Mouse (Mus musculus): ENCODE data around the gene Ccnl1.
A peak's percentile ranks its signal among the peaks of the same experiment; 100 is the strongest.

The Ccnl1 gene

DNA sequence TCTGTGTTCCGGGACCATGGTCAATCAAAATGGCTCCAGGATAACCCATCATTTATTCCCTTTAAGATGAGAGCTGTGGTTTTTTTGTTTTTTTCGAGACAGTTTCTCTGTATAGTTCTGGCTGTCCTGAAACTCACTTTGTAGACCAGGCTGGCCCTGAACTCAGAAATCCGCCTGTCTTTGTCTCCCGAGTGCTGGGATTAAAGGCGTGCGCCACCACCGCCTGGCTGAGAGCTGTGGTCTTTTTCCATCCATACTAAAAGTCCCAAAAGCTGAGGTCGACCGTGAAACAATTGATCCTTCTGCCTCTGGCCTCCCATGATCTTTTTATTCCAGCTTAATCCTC is 764 bp upstream of the Ccnl1 start:
- DNase-seq = no peak

DNA sequence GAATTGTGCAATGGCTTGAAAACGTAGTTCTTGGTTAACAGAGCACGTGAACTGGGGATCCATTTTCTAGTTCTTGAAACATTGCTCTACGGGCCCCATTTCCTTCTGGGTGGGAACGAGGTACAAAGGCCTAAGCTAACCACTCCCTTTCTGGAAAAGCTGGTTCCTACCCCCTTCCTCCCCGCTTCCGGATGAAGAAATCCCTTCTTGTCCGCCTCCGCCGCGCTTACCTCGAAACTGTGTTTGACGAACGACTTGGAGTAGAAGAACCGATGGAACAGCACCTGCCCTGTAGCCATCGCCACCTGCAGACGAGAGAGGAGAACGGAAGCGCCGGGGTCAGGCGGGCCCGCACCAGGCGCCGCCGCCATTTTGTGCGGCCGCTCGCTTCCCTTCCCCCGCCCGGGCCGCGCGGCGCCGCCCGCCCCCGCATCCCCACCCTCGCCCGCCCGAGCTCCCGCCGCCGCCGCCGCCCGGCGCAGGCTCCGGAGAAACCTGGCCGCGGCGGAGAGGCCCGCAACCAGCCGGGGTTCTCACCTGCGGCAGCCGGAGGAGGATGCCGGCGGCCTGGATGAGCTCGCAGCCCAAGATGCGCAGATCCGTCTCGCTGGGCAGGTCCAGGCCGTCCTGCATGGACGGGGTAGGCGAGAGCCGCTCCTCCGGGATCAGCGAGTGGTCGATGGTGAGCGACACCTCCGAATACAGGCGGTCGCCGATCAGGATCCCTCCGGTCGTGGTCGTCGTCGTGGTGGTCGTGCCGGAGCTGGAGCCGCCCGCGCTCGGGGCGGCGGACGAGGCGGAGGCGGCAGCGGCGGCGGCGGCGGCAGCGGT is 563 bp downstream of the Ccnl1 start:
- peak; percentile 97 for DNase-seq

- peak; percentile 63 for DNase-seq
Measured at GRCm38 (mm10) chr3:65954499-65955391, 3.3 kb downstream of the Ccnl1 start.

DNA sequence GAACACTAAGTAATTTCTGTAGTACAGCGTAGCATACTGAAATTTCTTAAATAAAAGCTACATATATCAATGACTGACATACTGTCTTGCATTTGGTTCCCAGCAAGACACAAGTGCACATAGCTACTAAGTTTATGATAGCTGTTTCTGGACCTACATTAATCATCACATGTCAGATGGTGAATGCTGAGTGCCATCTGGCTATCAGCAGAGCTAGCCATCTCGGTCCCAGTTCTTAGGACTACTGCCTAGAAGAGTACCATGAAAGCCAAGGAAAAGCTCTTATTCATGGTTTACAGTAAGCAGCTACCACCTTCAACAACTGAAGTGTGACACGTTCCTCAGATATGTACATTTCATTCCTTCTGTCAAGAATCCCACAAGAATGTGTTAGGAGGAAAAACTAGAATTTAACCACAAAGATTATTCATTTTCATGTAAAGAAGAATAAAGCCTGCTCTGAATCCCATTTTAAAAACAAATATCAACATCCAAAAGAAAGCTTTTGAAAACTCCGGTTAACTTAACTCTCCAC is 7.2 kb downstream of the Ccnl1 start:
- peak; percentile 43 for DNase-seq

GRCm38 (mm10) chr3:65950304-65950703 is 7.7 kb downstream of the Ccnl1 start:
- no peak for DNase-seq

GRCm38 (mm10) chr3:65945277-65945932 is 12.6 kb downstream of the Ccnl1 start:
- DNase-seq = peak; percentile 56

- peak; percentile 62 for DNase-seq
Measured at GRCm38 (mm10) chr3:65944713-65945112, 13.3 kb downstream of the Ccnl1 start.

GRCm38 (mm10) chr3:65943453-65943852 is 14.6 kb downstream of the Ccnl1 start:
- DNase-seq = peak; percentile 74

GRCm38 (mm10) chr3:65941052-65941451 is 17.0 kb downstream of the Ccnl1 start:
- DNase-seq = peak; percentile 65

DNA sequence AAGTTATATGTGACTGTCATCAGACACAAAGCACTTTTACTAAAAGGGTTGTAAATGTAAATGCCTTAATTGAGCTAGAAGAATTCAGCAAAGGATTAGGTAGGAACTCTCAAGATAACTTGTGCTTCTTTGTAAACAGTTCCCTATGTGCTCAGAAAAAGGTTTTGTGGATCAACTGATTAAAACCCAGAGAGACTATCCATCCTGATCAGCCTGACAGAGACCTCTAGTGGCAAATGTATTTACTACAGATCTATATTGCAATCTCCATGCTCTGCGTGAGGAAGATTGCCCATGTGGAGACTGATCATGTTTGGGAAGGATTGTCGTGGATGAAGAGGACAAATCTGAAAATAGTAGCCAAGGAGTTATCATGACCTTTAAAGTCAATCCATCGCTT is 19.8 kb downstream of the Ccnl1 start:
- no peak for DNase-seq

DNA sequence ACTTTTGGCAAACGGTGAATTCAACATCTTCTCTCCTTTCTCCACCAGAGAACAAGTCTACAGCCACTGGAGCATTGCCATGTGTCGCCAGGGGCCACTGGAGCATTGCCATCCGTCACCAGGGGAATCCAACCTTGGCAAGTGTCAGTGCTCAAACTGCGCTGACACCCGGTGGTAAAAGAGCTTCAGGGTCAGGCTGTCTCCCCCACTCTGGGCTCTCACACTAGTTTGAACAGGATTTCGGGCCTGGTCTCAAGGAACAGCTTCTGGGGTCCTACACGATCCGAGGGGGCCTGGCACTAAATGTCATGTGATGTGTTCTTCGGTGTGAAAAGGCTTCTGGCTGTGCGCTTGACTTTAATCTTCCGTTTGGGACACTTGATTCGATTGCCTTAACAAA is 21.7 kb downstream of the Ccnl1 start:
- DNase-seq = peak; percentile 83

DNA sequence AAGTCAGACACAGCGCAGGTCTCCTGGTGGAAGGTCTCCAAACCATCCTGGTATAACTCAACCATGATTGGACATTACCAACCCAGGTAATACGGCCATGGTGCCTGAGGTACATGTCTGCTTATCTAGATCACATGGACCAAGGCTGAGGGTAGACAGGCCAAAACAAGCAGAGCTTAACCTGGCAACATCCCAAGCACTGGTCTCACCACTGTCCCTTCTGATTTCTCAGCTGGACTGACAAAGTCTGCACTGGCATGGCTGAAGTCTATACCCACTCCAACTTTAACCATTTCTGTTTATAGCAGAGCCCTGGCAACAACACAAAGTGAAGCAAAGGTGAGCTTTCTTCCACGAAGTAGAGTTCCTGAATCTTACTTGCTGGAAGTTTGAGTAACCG is 22.9 kb downstream of the Ccnl1 start:
- no peak for DNase-seq

GRCm38 (mm10) chr3:65933726-65934125 is 24.3 kb downstream of the Ccnl1 start:
- DNase-seq = no peak

- no peak for DNase-seq
Measured at GRCm38 (mm10) chr3:65931542-65931941, 26.5 kb downstream of the Ccnl1 start.

GRCm38 (mm10) chr3:65930636-65931035 is 27.4 kb downstream of the Ccnl1 start:
- DNase-seq = no peak

DNA sequence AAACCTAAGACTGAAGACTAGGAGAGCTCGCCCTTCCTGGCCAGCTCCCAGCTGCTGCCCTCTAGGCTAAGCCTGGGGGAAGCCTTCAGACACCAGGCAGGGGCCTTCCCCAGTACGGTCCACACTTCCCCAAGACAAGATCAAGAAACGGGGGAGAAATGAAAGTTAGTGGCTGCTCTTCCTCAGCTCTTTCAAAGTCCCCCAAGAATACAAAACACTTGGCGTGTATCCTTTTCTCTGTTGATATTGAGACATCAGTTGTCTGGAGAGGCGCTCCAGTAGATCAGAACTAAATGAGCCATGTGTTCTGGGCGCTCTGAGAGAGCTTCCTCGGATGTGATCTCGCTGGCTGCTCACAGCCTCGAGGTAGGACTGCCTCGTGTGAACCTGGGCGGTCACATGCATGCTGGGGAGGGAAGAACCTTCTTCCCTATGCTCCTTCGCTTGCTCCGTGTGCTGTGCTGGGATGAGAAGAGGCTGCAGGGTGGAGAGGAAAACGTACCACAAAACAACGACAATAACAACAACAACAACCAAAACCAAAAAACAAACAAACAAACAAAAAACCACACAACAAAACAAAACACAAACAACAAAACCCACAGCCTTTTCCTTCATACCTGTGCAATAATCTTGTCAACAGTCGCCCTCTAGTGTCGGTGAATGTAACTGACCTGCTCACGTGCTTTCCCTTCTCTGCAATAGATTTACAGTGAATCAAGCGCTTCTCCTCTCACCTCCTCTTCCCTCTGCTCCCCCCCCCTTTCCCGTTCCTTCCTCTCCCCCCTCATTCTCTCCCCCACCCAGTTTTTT is 28.0 kb downstream of the Ccnl1 start:
- peak; percentile 94 for DNase-seq

- peak; percentile 99 for DNase-seq
Measured at GRCm38 (mm10) chr3:65929304-65929783, 28.7 kb downstream of the Ccnl1 start.

DNA sequence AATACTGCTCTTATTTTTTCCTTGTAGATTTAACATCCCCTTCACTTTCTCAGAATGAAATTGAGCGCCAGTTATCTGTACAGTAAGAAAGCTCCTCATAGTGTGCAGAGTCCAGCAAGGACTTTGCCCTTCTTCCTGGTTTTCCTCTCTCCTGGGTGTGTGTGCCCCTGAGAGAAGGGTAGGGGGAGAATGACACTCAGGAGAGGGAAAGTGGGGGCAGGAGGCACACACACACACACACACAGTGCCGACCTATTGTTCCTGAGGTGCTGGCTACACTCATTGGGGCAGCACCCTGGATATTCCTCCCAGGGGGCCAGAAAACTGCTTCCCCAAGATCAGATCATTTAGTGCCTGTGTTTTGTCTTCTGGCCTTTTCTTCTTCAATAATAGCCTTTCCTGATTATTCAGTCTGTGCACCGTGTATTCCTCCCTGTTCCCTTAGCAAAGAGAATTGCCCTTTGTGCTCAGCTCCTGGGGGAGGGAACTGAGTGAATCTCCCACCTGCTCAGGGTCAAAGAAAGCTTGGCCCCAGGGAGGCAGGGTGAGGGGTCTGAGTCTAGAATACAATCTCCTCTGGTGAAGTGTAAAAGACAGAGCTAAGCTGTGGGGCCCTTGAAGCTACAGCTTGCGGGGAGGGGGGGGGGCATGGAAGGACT is 29.3 kb downstream of the Ccnl1 start:
- no peak for DNase-seq

DNA sequence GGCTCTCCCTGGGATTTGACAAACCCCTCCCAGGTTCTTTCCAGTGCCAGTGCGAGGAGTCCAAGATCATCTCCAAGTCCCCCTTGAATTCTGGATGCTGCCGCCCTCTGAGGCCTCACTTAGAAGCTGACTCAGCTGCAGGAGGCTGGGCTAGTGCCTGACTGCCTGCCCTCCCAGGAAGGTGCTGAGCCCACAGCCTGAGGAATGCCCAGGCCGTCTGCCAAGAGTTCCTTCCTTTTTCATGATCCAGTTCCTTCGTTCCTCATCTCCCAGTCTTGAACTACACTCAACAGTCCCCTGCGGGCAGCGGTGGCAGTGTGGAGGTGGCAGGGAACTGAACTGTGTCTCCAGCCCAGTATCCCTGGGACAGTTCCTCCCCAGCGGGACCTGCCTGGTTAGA is 30.4 kb downstream of the Ccnl1 start:
- peak; percentile 98 for DNase-seq

DNA sequence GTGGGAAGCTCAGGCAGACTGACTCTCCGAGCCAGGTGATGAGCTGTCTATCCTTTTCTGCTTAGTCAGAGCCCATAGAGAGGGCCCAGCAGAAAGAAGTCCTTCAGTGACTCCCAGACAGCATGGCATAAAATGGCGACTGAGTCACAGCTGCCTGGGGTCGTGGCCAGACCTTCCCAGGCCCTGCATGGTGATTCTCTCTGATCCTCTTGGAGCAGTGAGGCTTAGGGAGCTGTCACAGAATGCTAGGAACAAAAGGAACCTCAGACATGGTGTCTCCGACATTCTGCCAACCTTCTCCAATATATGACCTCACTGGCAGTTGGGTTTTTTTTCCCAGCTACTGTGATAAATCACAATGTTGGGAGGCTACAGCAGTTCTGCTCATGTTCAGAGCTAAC is 30.9 kb downstream of the Ccnl1 start:
- peak; percentile 89 for DNase-seq

- DNase-seq = peak; percentile 84
Measured at GRCm38 (mm10) chr3:65926426-65926825, 31.6 kb downstream of the Ccnl1 start.
